Mouse (Mus musculus) embryonic facial prominence, embryonic 10.5 days (tissue): ENCODE data around the gene Rabggta. TPM values are rescaled to one million over a fixed set of nuclear protein-coding genes. Genes with fewer than 3 reads are reported as not detected.

Experiments
- DNase-seq: peaks from one replicate; pipeline ENCODE4 v3.0.0-alpha.2; 2017; ENCODE audit warnings: low spot score
- H3K27ac ChIP-seq: fragments of 300-500 bp; sonication (generic); replicated peaks from 2 replicates; pipeline ENCODE4 v1.5.1; 2016; ENCODE audit warnings: mild to moderate bottlenecking
- H3K27me3 ChIP-seq: fragments of 300-500 bp; sonication (generic); replicated peaks from 2 replicates; pipeline ENCODE4 v1.6.1; 2016; ENCODE audit warnings: low read depth, mild to moderate bottlenecking; ENCODE audit not compliant: poor library complexity, severe bottlenecking
- H3K36me3 ChIP-seq: fragments of 300-500 bp; sonication (generic); replicated peaks from 2 replicates; pipeline ENCODE4 v1.6.1; 2016; ENCODE audit warnings: mild to moderate bottlenecking, moderate library complexity
- H3K4me1 ChIP-seq: fragments of 300-500 bp; sonication (generic); 2 replicates; pipeline ENCODE4 v1.6.1; 2016
- H3K4me3 ChIP-seq: fragments of 300-500 bp; sonication (generic); 2 replicates; pipeline ENCODE4 v1.5.1; 2016; ENCODE audit warnings: mild to moderate bottlenecking, moderate library complexity
- H3K9me3 ChIP-seq: fragments of 300-500 bp; sonication (generic); 2 replicates; pipeline ENCODE4 v1.6.1; 2016; ENCODE audit warnings: mild to moderate bottlenecking
- WGBS: fragments of 180-500 bp; shearing (Covaris S2); methylation state at CpG from one replicate; pipeline ENCODE4 v1.1.7; 2016; 5-methylcytosine and 5-hydroxymethylcytosine counted together
- polyA plus RNA-seq: library from polyadenylated mRNA; unstranded; fragments of >200 nt; fragmentation: Nextera tagmentation; extraction: Ambion mirVana; gene quantifications from 2 replicates; pipeline ENCODE4 v1.2.1, GENCODE M21; 2016

The Rabggta gene
- polyA plus RNA-seq, 1 experiment from 2014 or later: 29.7 TPM

DNA sequence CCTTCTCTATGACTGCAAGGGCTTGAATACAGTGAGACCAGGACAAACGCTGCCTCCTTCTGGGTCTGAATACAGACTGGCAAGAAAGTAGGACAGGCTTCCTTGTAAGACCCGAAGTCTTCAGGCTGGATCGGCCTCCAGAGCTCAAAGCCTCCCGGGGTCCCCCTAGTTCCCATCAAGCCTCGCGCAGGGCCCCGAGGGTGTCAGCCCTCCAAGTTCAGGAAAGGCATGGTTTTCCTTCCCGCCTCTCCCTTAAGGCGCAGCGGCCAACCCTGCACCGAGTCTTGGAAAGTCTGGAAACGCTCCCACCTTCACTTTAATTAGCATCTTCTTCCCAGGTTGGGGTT, 50.6 kb downstream of the Rabggta start:
- DNase-seq: no peak

More for the DNA sequence above, 50.6 kb downstream of the Rabggta start:
- H3K27ac ChIP-seq: peak overlapping the region; percentile 97
- peaks cover 20% of the 10 kb centered on the region for H3K4me1 ChIP-seq
- WGBS: under 1% methylated on average over 12 of the region's 12 CpGs
- H3K27me3 ChIP-seq: no peaks in the 10 kb centered on the region
- peak overlapping the region; percentile 92 for H3K4me3 ChIP-seq
- H3K36me3 ChIP-seq: peaks cover 41% of the 10 kb centered on the region
- H3K9me3 ChIP-seq: no peaks in the 10 kb centered on the region

Other genes starting within 250 kb of the Rabggta start
- 77.3 and 88.4 TPM in 2 replicates for gene Dhrs4, start 243.5 kb downstream of the Rabggta start, polyA plus RNA-seq
- 3.4 and 3.5 TPM in 2 replicates for gene Carmil3, start 231.6 kb downstream of the Rabggta start, polyA plus RNA-seq
- gene Cpne6, start 211.8 kb downstream of the Rabggta start, polyA plus RNA-seq: 0.59 and 0.64 TPM in 2 replicates
- gene Nrl, start 197.3 kb downstream of the Rabggta start, polyA plus RNA-seq: 0.05 TPM in 1 of 2 replicates, not detected in the other
- 20.7 and 23.6 TPM in 2 replicates for gene Pck2, start 182.0 kb downstream of the Rabggta start, polyA plus RNA-seq
- 65.9 and 74.1 TPM in 2 replicates for gene Dcaf11, start 162.3 kb downstream of the Rabggta start, polyA plus RNA-seq
- not detected in 2 replicates for gene A730061H03Rik, start 161.9 kb downstream of the Rabggta start, polyA plus RNA-seq
- 0.62 and 1.1 TPM in 2 replicates for gene Fitm1, start 146.6 kb downstream of the Rabggta start, polyA plus RNA-seq
- gene Psme1, start 144.1 kb downstream of the Rabggta start, polyA plus RNA-seq: 105 and 108 TPM in 2 replicates
- gene Emc9, start 137.0 kb downstream of the Rabggta start, polyA plus RNA-seq: 6.0 and 6.6 TPM in 2 replicates
- gene Psme2, start 131.2 kb downstream of the Rabggta start, polyA plus RNA-seq: 173 and 186 TPM in 2 replicates
- 18.6 and 21.4 TPM in 2 replicates for gene Rnf31, start 130.6 kb downstream of the Rabggta start, polyA plus RNA-seq
- gene Irf9, start 118.7 kb downstream of the Rabggta start, polyA plus RNA-seq: 7.2 and 8.0 TPM in 2 replicates
- gene Rec8, start 104.2 kb downstream of the Rabggta start, polyA plus RNA-seq: 6.5 and 7.1 TPM in 2 replicates
- 118 and 126 TPM in 2 replicates for gene Ipo4, start 86.3 kb downstream of the Rabggta start, polyA plus RNA-seq
- gene Gm49378, start 84.4 kb downstream of the Rabggta start, polyA plus RNA-seq: 0.89 and 1.4 TPM in 2 replicates
- gene Tm9sf1, start 78.5 kb downstream of the Rabggta start, polyA plus RNA-seq: 78.3 and 79.3 TPM in 2 replicates
- gene Tssk4, start 72.1 kb downstream of the Rabggta start, polyA plus RNA-seq: 0.74 and 0.82 TPM in 2 replicates
- gene Mdp1, start 61.8 kb downstream of the Rabggta start, polyA plus RNA-seq: 62.1 and 66.3 TPM in 2 replicates
- gene Gmpr2, start 50.3 kb downstream of the Rabggta start, polyA plus RNA-seq: 60.7 and 64.7 TPM in 2 replicates
- 628 and 638 TPM in 2 replicates for gene Nedd8, start 50.1 kb downstream of the Rabggta start, polyA plus RNA-seq
- 65.8 and 69.2 TPM in 2 replicates for gene Tinf2, start 40.4 kb downstream of the Rabggta start, polyA plus RNA-seq
- 0.70 and 0.90 TPM in 2 replicates for gene Tgm1, start 8.3 kb downstream of the Rabggta start, polyA plus RNA-seq
- 57.4 and 69.6 TPM in 2 replicates for gene Dhrs1, start 23.4 kb upstream of the Rabggta start, polyA plus RNA-seq
- 59.1 and 64.5 TPM in 2 replicates for gene Nop9, start 23.4 kb upstream of the Rabggta start, polyA plus RNA-seq
- gene Cideb, start 36.2 kb upstream of the Rabggta start, polyA plus RNA-seq: 0.16 TPM in 1 of 2 replicates, not detected in the other
- gene Ltb4r2, start 39.2 kb upstream of the Rabggta start, polyA plus RNA-seq: 0.13 and 0.39 TPM in 2 replicates
- 0.10 and 0.35 TPM in 2 replicates for gene Ltb4r1, start 43.7 kb upstream of the Rabggta start, polyA plus RNA-seq
- 10.7 and 11.4 TPM in 2 replicates for gene Adcy4, start 61.8 kb upstream of the Rabggta start, polyA plus RNA-seq
- gene Ripk3, start 66.6 kb upstream of the Rabggta start, polyA plus RNA-seq: 21.4 and 24.1 TPM in 2 replicates
- 94.5 and 113 TPM in 2 replicates for gene Nfatc4, start 100.9 kb upstream of the Rabggta start, polyA plus RNA-seq
- gene Nynrin, start 131.7 kb upstream of the Rabggta start, polyA plus RNA-seq: 36.0 and 38.1 TPM in 2 replicates
- 0.09 and 0.15 TPM in 2 replicates for gene Cbln3, start 162.1 kb upstream of the Rabggta start, polyA plus RNA-seq
- gene Khnyn, start 162.7 kb upstream of the Rabggta start, polyA plus RNA-seq: 31.0 and 33.0 TPM in 2 replicates
- 45.5 and 57.5 TPM in 2 replicates for gene Sdr39u1, start 178.0 kb upstream of the Rabggta start, polyA plus RNA-seq
- not detected in 2 replicates for gene Cma1, start 222.4 kb upstream of the Rabggta start, polyA plus RNA-seq
- not detected in 2 replicates for gene Cma2, start 228.7 kb upstream of the Rabggta start, polyA plus RNA-seq